Mouse (Mus musculus): ENCODE measurements around the gene 9530068E07Rik. TPM values are rescaled to one million over a fixed set of nuclear protein-coding genes. Genes with fewer than 3 reads are reported as not detected.
A peak's percentile ranks its signal among the peaks of the same experiment; 100 is the strongest.

The 9530068E07Rik gene
- total and polyA plus RNA-seq, 3 experiments, result 75.7 to 85.9 TPM; not detected in 1

- Histone ChIP-seq H3K9me3 (replicated peaks; ENCODE audit: insufficient read depth, low read length) (no peaks in the 10 kb centered on the region), H3K36me3 (ENCODE audit: control insufficient read depth in 1 of 2, insufficient read depth in 2 of 2, low read length in 2 of 2) (no peaks in the 10 kb centered on the region), H3K27me3 (ENCODE audit: control insufficient read depth in 1 of 2, insufficient read depth in 2 of 2, low read length in 2 of 2) (no peaks in the 10 kb centered on the region), H3K9ac (ENCODE audit: control insufficient read depth, low read depth, low read length, poor library complexity, severe bottlenecking) (no peak overlapping the region), H3K79me2 (ENCODE audit: control insufficient read depth, insufficient read depth, low read length, poor library complexity) (no peaks in the 10 kb centered on the region), H3K4me3 (ENCODE audit: control insufficient read depth in 1 of 2, insufficient read depth in 1 of 2, low read depth in 2 of 2, low read length in 2 of 2) (no peak overlapping the region), H3K27ac (ENCODE audit: control insufficient read depth, low read depth, low read length) (no peak overlapping the region), H3K4me1 (ENCODE audit: control insufficient read depth in 1 of 2, insufficient read depth in 2 of 2, low read length in 2 of 2) (peaks cover 0 to 3% of the 10 kb centered on the region in 2 experiments; a peak in 1 of 4 replicates)
- DNase-seq (ENCODE audit: low read depth, low spot score), result no peak
- TF ChIP-seq POLR2A (IDR thresholded peaks at IDR 0.05; ENCODE audit: control insufficient read depth in 1 of 2, insufficient read depth in 1 of 2, low read depth in 1 of 2, low read length in 2 of 2, poor library complexity in 1 of 2) (no peak), USF2 (IDR thresholded peaks at IDR 0.05; ENCODE audit: borderline replicate concordance in 1 of 2, insufficient read depth in 1 of 2, low read depth in 1 of 2, low read length in 2 of 2) (no peak), POLR2AphosphoS2 (IDR thresholded peaks at IDR 0.05; ENCODE audit: low read length) (no peak), ZC3H11A (IDR thresholded peaks at IDR 0.05; ENCODE audit: low read depth, low read length) (no peak), NELFE (IDR thresholded peaks at IDR 0.05; ENCODE audit: low read depth, low read length) (no peak), MAFK (IDR thresholded peaks at IDR 0.05; ENCODE audit: borderline replicate concordance, low read depth, low read length) (no peak), SMC3 (IDR thresholded peaks at IDR 0.05; ENCODE audit: low read depth, low read length) (no peak), UBTF (IDR thresholded peaks at IDR 0.05; ENCODE audit: borderline replicate concordance, insufficient read depth, low read depth, low read length) (no peak), GATA1 (IDR thresholded peaks at IDR 0.05; ENCODE audit: low read depth, low read length) (no peak), JUND (IDR thresholded peaks at IDR 0.05; ENCODE audit: low read depth, low read length) (no peak), CTCF (IDR thresholded peaks at IDR 0.05 in 2 of 3, conservative IDR thresholded peaks at IDR 0.05 in 1 of 3; ENCODE audit: control insufficient read depth in 1 of 3, insufficient read depth in 1 of 3, low read depth in 2 of 3, low read length in 3 of 3, poor library complexity in 1 of 3, severe bottlenecking in 1 of 3) (no peak), TBP (IDR thresholded peaks at IDR 0.05; ENCODE audit: low read depth, low read length) (no peak)
Measured at GRCm38 (mm10) chr11:52418358-52418757, 22.1 kb downstream of the 9530068E07Rik start.

- no peaks in the 10 kb centered on the region for H3K79me2 ChIP-seq (ENCODE audit: control insufficient read depth, insufficient read depth, low read length, poor library complexity)
- H3K9me3 ChIP-seq (replicated peaks; ENCODE audit: insufficient read depth, low read length), result no peaks in the 10 kb centered on the region
- TF ChIP-seq ETS1 (IDR thresholded peaks at IDR 0.05; ENCODE audit: low read depth, low read length), result no peak
- TF ChIP-seq JUND (IDR thresholded peaks at IDR 0.05; ENCODE audit: low read depth, low read length), result no peak
- no peak for TF ChIP-seq POLR2AphosphoS5 (IDR thresholded peaks at IDR 0.05; ENCODE audit: borderline replicate concordance, low read depth, low read length)
- no peak for TF ChIP-seq POLR2AphosphoS2 (IDR thresholded peaks at IDR 0.05; ENCODE audit: low read length)
- no peak for TF ChIP-seq MEF2A (IDR thresholded peaks at IDR 0.05; ENCODE audit: extremely low read depth, insufficient replicate concordance, low read depth, low read length, poor library complexity, severe bottlenecking)
- no peak for TF ChIP-seq TBP (IDR thresholded peaks at IDR 0.05; ENCODE audit: low read depth, low read length)
- no peak for TF ChIP-seq MAZ (IDR thresholded peaks at IDR 0.05; ENCODE audit: low read depth, low read length)
- TF ChIP-seq SIN3A (IDR thresholded peaks at IDR 0.05; ENCODE audit: low read length), result no peak
- no peak for TF ChIP-seq RCOR1 (IDR thresholded peaks at IDR 0.05; ENCODE audit: low read depth, low read length)
- no peak for TF ChIP-seq MAX (IDR thresholded peaks at IDR 0.05; ENCODE audit: low read length)
- no peak for TF ChIP-seq ZNF384 (IDR thresholded peaks at IDR 0.05; ENCODE audit: low read depth, low read length)
- no peak for TF ChIP-seq RAD21 (IDR thresholded peaks at IDR 0.05; ENCODE audit: low read depth, low read length)
- no peak for TF ChIP-seq MAFK (IDR thresholded peaks at IDR 0.05; ENCODE audit: borderline replicate concordance, low read depth, low read length)
- no peak for TF ChIP-seq BHLHE40 (IDR thresholded peaks at IDR 0.05; ENCODE audit: borderline replicate concordance, low read depth, low read length)
- TF ChIP-seq ZC3H11A (IDR thresholded peaks at IDR 0.05; ENCODE audit: low read depth, low read length), result no peak
- TF ChIP-seq GATA1 (IDR thresholded peaks at IDR 0.05; ENCODE audit: low read depth, low read length), result no peak
- TF ChIP-seq MYC (IDR thresholded peaks at IDR 0.05; ENCODE audit: low read depth, low read length), result no peak
- no peak for TF ChIP-seq ZKSCAN1 (IDR thresholded peaks at IDR 0.05; ENCODE audit: low read depth, low read length)
- no peak for TF ChIP-seq ELF1 (IDR thresholded peaks at IDR 0.05; ENCODE audit: low read depth, low read length)
- DNase-seq (ENCODE audit: low read depth, low spot score), result peak; percentile 70
- no peak overlapping the region for H3K4me3 ChIP-seq (ENCODE audit: control insufficient read depth in 1 of 2, insufficient read depth in 1 of 2, low read depth in 2 of 2, low read length in 2 of 2)
- H3K36me3 ChIP-seq (ENCODE audit: control insufficient read depth in 1 of 2, insufficient read depth in 2 of 2, low read length in 2 of 2), result no peaks in the 10 kb centered on the region
- no peak overlapping the region for H3K27ac ChIP-seq (ENCODE audit: control insufficient read depth, low read depth, low read length)
- H3K27me3 ChIP-seq (ENCODE audit: control insufficient read depth in 1 of 2, insufficient read depth in 2 of 2, low read length in 2 of 2), result no peaks in the 10 kb centered on the region
- H3K9ac ChIP-seq (ENCODE audit: control insufficient read depth, low read depth, low read length, poor library complexity, severe bottlenecking), result no peak overlapping the region
- peaks cover 0 to 3% of the 10 kb centered on the region in 2 experiments; a peak in 1 of 4 replicates for H3K4me1 ChIP-seq (ENCODE audit: control insufficient read depth in 1 of 2, insufficient read depth in 2 of 2, low read length in 2 of 2)
Measured at GRCm38 (mm10) chr11:52419246-52419645, 23.0 kb downstream of the 9530068E07Rik start.

All from MEL (cell line).